Mouse (Mus musculus): ENCODE results near the gene Zdhhc22. TPM values are rescaled to one million over a fixed set of nuclear protein-coding genes. Genes with fewer than 3 reads are reported as not detected.

The Zdhhc22 gene
- total and polyA plus RNA-seq, 3 experiments = not detected

GRCm38 (mm10) chr12:87018756-87019155 is 28.5 kb upstream of the Zdhhc22 start:
- intact Hi-C loops (cut with DNase I) = no loop called here
- TF ChIP-seq POLR2A (IDR thresholded peaks at IDR 0.05; ENCODE audit: insufficient read depth, low read depth, low read length) (no peak), CTCF (IDR thresholded peaks at IDR 0.05) (no peak), EP300 (IDR thresholded peaks at IDR 0.05; ENCODE audit: insufficient read depth, low read depth, low read length) (no peak)
- WGBS = 77% methylated on average over 2 of the region's 2 CpGs
- H3K4me1 ChIP-seq (ENCODE audit: control insufficient read depth, insufficient read depth, low read length) = no peaks in the 10 kb centered on the region
- no peaks in the 10 kb centered on the region for H3K27me3 ChIP-seq (ENCODE audit: control insufficient read depth, insufficient read depth, low read length)
- no peak overlapping the region for H3K9ac ChIP-seq (ENCODE audit: low read depth, low read length)
- H3K27ac ChIP-seq = no peak overlapping the region
- no peaks in the 10 kb centered on the region for H3K36me3 ChIP-seq (ENCODE audit: control insufficient read depth, insufficient read depth, low read length)
- no peak for DNase-seq
- H3K4me3 ChIP-seq = no peak overlapping the region
- H3K79me2 ChIP-seq (replicated peaks; ENCODE audit: control insufficient read depth, insufficient read depth, low read length) = no peaks in the 10 kb centered on the region

- Histone ChIP-seq H3K79me2 (replicated peaks; ENCODE audit: control insufficient read depth, insufficient read depth, low read length) (no peaks in the 10 kb centered on the region), H3K9ac (ENCODE audit: low read depth, low read length) (no peak overlapping the region), H3K27me3 (ENCODE audit: control insufficient read depth, insufficient read depth, low read length) (no peaks in the 10 kb centered on the region), H3K4me3 (no peak overlapping the region), H3K27ac (no peak overlapping the region), H3K36me3 (ENCODE audit: control insufficient read depth, insufficient read depth, low read length) (no peaks in the 10 kb centered on the region), H3K4me1 (ENCODE audit: control insufficient read depth, insufficient read depth, low read length) (no peaks in the 10 kb centered on the region)
- WGBS = 35% methylated on average over 3 of the region's 3 CpGs
- TF ChIP-seq CTCF (IDR thresholded peaks at IDR 0.05) (peak; percentile 71), POLR2A (IDR thresholded peaks at IDR 0.05; ENCODE audit: insufficient read depth, low read depth, low read length) (no peak)
- DNase-seq = peak in 1 of 2 experiments; percentile 31
- intact Hi-C loops (cut with DNase I) = no loop called here
Observed at GRCm38 (mm10) chr12:87017041-87017440, 26.8 kb upstream of the Zdhhc22 start.

GRCm38 (mm10) chr12:87004596-87004995 is 14.4 kb upstream of the Zdhhc22 start:
- no peaks in the 10 kb centered on the region for H3K36me3 ChIP-seq (ENCODE audit: control insufficient read depth, insufficient read depth, low read length)
- no peaks in the 10 kb centered on the region for H3K4me1 ChIP-seq (ENCODE audit: control insufficient read depth, insufficient read depth, low read length)
- no peak for TF ChIP-seq POLR2A (IDR thresholded peaks at IDR 0.05; ENCODE audit: insufficient read depth, low read depth, low read length)
- no peak for TF ChIP-seq CTCF (IDR thresholded peaks at IDR 0.05)
- TF ChIP-seq EP300 (IDR thresholded peaks at IDR 0.05; ENCODE audit: insufficient read depth, low read depth, low read length) = no peak
- DNase-seq = no peak
- intact Hi-C loops (cut with DNase I) = loop anchor here (5.0 kb wide), 1 partner anchor 48 kb away; no protein-coding TSS in a partner anchor
- H3K27me3 ChIP-seq (ENCODE audit: control insufficient read depth, insufficient read depth, low read length) = no peaks in the 10 kb centered on the region
- H3K79me2 ChIP-seq (replicated peaks; ENCODE audit: control insufficient read depth, insufficient read depth, low read length) = no peaks in the 10 kb centered on the region
- no peak overlapping the region for H3K9ac ChIP-seq (ENCODE audit: low read depth, low read length)
- H3K4me3 ChIP-seq = no peak overlapping the region
- no peak overlapping the region for H3K27ac ChIP-seq
- 85% methylated on average over 4 of the region's 4 CpGs for WGBS

GRCm38 (mm10) chr12:87003606-87004005 is 13.4 kb upstream of the Zdhhc22 start:
- Histone ChIP-seq H3K36me3 (ENCODE audit: control insufficient read depth, insufficient read depth, low read length) (no peaks in the 10 kb centered on the region), H3K79me2 (replicated peaks; ENCODE audit: control insufficient read depth, insufficient read depth, low read length) (no peaks in the 10 kb centered on the region), H3K4me1 (ENCODE audit: control insufficient read depth, insufficient read depth, low read length) (no peaks in the 10 kb centered on the region), H3K27me3 (ENCODE audit: control insufficient read depth, insufficient read depth, low read length) (no peaks in the 10 kb centered on the region), H3K9ac (ENCODE audit: low read depth, low read length) (no peak overlapping the region), H3K27ac (no peak overlapping the region), H3K4me3 (no peak overlapping the region)
- 64% methylated on average over 3 of the region's 3 CpGs for WGBS
- intact Hi-C loops (cut with DNase I) = loop anchor here (5.0 kb wide), 1 partner anchor 49 kb away; no protein-coding TSS in a partner anchor
- TF ChIP-seq CTCF (IDR thresholded peaks at IDR 0.05) = no peak
- no peak for TF ChIP-seq POLR2A (IDR thresholded peaks at IDR 0.05; ENCODE audit: insufficient read depth, low read depth, low read length)
- TF ChIP-seq EP300 (IDR thresholded peaks at IDR 0.05; ENCODE audit: insufficient read depth, low read depth, low read length) = no peak
- no peak for DNase-seq

- Histone ChIP-seq H3K27me3 (ENCODE audit: control insufficient read depth, insufficient read depth, low read length) (no peaks in the 10 kb centered on the region), H3K9ac (ENCODE audit: low read depth, low read length) (no peak overlapping the region), H3K4me1 (ENCODE audit: control insufficient read depth, insufficient read depth, low read length) (no peaks in the 10 kb centered on the region), H3K79me2 (replicated peaks; ENCODE audit: control insufficient read depth, insufficient read depth, low read length) (no peaks in the 10 kb centered on the region), H3K4me3 (no peak overlapping the region), H3K27ac (no peak overlapping the region), H3K36me3 (ENCODE audit: control insufficient read depth, insufficient read depth, low read length) (no peaks in the 10 kb centered on the region)
- intact Hi-C loops (cut with DNase I) = loop anchor here (5.0 kb wide), 1 partner anchor 49 kb away; no protein-coding TSS in a partner anchor
- no peak for DNase-seq
- 73% methylated on average over 7 of the region's 7 CpGs for WGBS
- TF ChIP-seq CTCF (IDR thresholded peaks at IDR 0.05) (no peak), EP300 (IDR thresholded peaks at IDR 0.05; ENCODE audit: insufficient read depth, low read depth, low read length) (no peak), POLR2A (IDR thresholded peaks at IDR 0.05; ENCODE audit: insufficient read depth, low read depth, low read length) (no peak)
Observed at GRCm38 (mm10) chr12:87002815-87003214, 12.6 kb upstream of the Zdhhc22 start.

GRCm38 (mm10) chr12:87002209-87002608 is 12.0 kb upstream of the Zdhhc22 start:
- WGBS = 54% methylated on average over 7 of the region's 7 CpGs
- DNase-seq = no peak
- Histone ChIP-seq H3K27ac (no peak overlapping the region), H3K9ac (ENCODE audit: low read depth, low read length) (no peak overlapping the region), H3K4me1 (ENCODE audit: control insufficient read depth, insufficient read depth, low read length) (no peaks in the 10 kb centered on the region), H3K79me2 (replicated peaks; ENCODE audit: control insufficient read depth, insufficient read depth, low read length) (no peaks in the 10 kb centered on the region), H3K4me3 (no peak overlapping the region), H3K36me3 (ENCODE audit: control insufficient read depth, insufficient read depth, low read length) (no peaks in the 10 kb centered on the region), H3K27me3 (ENCODE audit: control insufficient read depth, insufficient read depth, low read length) (no peaks in the 10 kb centered on the region)
- intact Hi-C loops (cut with DNase I) = loop anchor here (5.0 kb wide), 1 partner anchor 50 kb away; no protein-coding TSS in a partner anchor
- no peak for TF ChIP-seq EP300 (IDR thresholded peaks at IDR 0.05; ENCODE audit: insufficient read depth, low read depth, low read length)
- TF ChIP-seq POLR2A (IDR thresholded peaks at IDR 0.05; ENCODE audit: insufficient read depth, low read depth, low read length) = no peak
- TF ChIP-seq CTCF (IDR thresholded peaks at IDR 0.05) = no peak
